Mouse (Mus musculus): ENCODE measurements around the gene Prrt1.

DNA sequence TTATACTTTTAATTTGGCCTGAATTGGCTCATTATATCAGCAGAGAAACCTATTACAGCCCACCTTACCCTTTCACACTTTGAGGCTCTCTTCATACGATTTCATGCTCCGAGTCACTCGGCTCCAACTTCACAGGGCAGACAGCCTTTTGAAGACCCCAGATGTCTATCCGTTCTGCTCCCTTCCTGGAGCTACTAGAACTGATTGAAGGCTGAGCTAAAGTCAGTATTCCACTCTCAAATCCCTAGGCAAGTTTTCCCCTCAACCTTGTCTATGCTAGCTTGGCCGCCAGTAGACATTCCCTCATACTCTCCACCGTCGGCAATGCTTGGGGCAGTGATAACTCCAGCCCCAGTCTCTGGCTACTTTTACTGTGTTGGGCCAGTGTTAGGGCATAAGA, 40.1 kb upstream of the Prrt1 start:
- TF ChIP-seq CTCF (IDR thresholded peaks at IDR 0.05; ENCODE audit: low read depth) = no peak
- no peak for TF ChIP-seq EP300 (IDR thresholded peaks at IDR 0.05; ENCODE audit: low read depth)
